Mouse (Mus musculus) embryonic facial prominence, embryonic 10.5 days (tissue): ENCODE data around the gene Them7. TPM values are rescaled to one million over a fixed set of nuclear protein-coding genes. Genes with fewer than 3 reads are reported as not detected.

Experiments used
- DNase-seq: peaks from one replicate; pipeline ENCODE4 v3.0.0-alpha.2; 2017; ENCODE audit warnings: low spot score
- H3K27ac ChIP-seq: fragments of 300-500 bp; sonication (generic); replicated peaks from 2 replicates; pipeline ENCODE4 v1.5.1; 2016; ENCODE audit warnings: mild to moderate bottlenecking
- H3K27me3 ChIP-seq: fragments of 300-500 bp; sonication (generic); replicated peaks from 2 replicates; pipeline ENCODE4 v1.6.1; 2016; ENCODE audit warnings: low read depth, mild to moderate bottlenecking; ENCODE audit not compliant: poor library complexity, severe bottlenecking
- H3K36me3 ChIP-seq: fragments of 300-500 bp; sonication (generic); replicated peaks from 2 replicates; pipeline ENCODE4 v1.6.1; 2016; ENCODE audit warnings: mild to moderate bottlenecking, moderate library complexity
- H3K4me1 ChIP-seq: fragments of 300-500 bp; sonication (generic); 2 replicates; pipeline ENCODE4 v1.6.1; 2016
- H3K4me3 ChIP-seq: fragments of 300-500 bp; sonication (generic); 2 replicates; pipeline ENCODE4 v1.5.1; 2016; ENCODE audit warnings: mild to moderate bottlenecking, moderate library complexity
- H3K9me3 ChIP-seq: fragments of 300-500 bp; sonication (generic); 2 replicates; pipeline ENCODE4 v1.6.1; 2016; ENCODE audit warnings: mild to moderate bottlenecking
- WGBS: fragments of 180-500 bp; shearing (Covaris S2); methylation state at CpG from one replicate; pipeline ENCODE4 v1.1.7; 2016; 5-methylcytosine and 5-hydroxymethylcytosine counted together
- polyA plus RNA-seq: library from polyadenylated mRNA; unstranded; fragments of >200 nt; fragmentation: Nextera tagmentation; extraction: Ambion mirVana; gene quantifications from 2 replicates; pipeline ENCODE4 v1.2.1, GENCODE M21; 2016

The Them7 gene
- polyA plus RNA-seq, 1 experiment from 2014 or later: 0.37 TPM

DNA sequence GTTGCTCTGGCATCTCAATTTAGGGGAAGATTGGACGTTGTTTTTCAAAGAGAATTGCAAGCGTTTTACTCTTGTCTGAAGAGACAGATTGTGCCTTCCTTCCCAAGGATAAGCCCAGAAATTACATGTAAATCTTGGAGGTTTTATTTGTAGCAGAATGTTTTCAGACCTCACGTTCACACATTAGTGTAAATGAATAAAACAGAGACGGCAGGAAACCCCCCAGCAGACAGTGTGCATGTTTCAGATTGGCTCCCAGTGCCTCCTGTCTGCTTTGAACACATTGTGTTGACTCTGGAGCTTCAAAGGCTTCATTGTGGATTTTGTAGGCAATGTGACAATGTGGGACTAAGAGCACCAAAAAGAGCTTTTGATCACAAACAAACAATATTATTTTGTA, 60.7 kb downstream of the Them7 start:
- no peaks in the 10 kb centered on the region for H3K9me3 ChIP-seq
- WGBS: 79% methylated on average over 4 of the region's 4 CpGs
- no peak for DNase-seq

DNA sequence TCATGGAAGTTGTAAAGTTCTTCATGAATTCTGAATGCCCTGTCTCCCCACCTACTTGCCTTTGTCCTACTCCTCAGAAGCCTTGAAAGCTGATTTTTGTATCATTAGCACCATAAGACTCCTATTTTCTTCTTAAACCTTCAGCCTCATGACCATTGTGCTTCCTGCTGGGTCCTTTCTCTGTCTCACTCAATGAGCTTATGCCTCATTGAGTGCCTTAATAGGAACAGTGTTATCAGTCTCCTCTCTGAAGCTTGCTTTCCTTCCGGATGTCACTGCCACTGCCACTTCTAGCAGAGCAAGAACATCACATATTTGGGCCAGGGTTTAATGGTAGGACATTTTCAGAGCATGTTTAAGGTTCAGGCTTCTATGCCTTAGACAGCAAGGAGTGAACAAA, 71.7 kb downstream of the Them7 start:
- 48% methylated on average over 1 of the region's 1 CpGs for WGBS

More for the DNA sequence above, 60.7 kb downstream of the Them7 start:
- Histone ChIP-seq H3K4me1 (peaks cover 6% of the 10 kb centered on the region), H3K27me3 (no peaks in the 10 kb centered on the region), H3K27ac (no peak overlapping the region), H3K36me3 (no peaks in the 10 kb centered on the region), H3K4me3 (no peak overlapping the region)

DNA sequence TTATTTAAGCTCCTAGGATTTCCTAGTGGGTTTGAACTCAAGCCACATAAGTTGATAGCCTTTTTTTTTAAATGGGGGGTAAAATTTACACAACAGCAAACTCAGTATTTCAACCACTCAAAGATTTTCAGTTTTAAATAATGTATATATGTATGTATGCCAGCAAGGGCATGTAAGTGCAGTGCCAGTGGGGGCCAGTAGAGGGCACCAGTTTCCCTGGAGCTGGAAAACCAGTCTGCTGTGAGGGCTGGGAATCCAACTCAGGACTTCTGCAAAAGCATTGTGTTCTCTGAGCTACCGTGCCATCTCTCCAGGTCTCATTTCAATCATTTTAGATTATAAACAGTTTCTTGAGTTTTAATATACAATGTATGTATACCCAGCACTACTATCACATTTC, 74.8 kb downstream of the Them7 start:
- 95% methylated on average over 1 of the region's 1 CpGs for WGBS
- Histone ChIP-seq H3K9me3 (no peaks in the 10 kb centered on the region), H3K36me3 (no peaks in the 10 kb centered on the region), H3K27ac (no peak overlapping the region), H3K27me3 (0 out of 2 replicates have a peak, but pooled peaks cover 8% of the 10 kb centered on the region), H3K4me3 (no peak overlapping the region), H3K4me1 (peaks cover 6% of the 10 kb centered on the region; the same call in 1 of the 2 replicates)
- no peak for DNase-seq

More for the DNA sequence above, 71.7 kb downstream of the Them7 start:
- H3K4me3 ChIP-seq: no peak overlapping the region
- no peaks in the 10 kb centered on the region for H3K36me3 ChIP-seq
- H3K27ac ChIP-seq: no peak overlapping the region
- H3K4me1 ChIP-seq: no peaks in the 10 kb centered on the region
- DNase-seq: no peak
- no peaks in the 10 kb centered on the region for H3K9me3 ChIP-seq
- no peaks in the 10 kb centered on the region for H3K27me3 ChIP-seq

DNA sequence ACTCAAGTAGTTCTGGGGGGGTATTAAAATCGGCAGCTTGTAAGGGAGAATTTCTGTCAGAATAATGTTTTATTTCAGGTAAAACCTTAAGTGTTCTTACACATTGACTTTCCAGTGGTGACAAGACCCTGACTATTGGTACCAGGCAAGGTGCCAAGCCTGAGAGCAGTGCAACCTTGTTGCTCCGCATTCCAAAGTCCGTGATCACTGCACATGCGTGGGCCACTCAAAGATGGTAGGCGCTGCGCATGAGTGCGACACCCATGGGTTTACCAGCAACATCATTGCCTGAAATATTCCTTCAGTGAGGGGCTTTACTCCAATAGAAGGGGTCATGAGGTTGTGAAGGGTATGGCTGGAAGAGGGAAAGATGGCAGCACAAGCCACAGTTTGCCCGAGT, 77.0 kb downstream of the Them7 start:
- H3K36me3 ChIP-seq: no peaks in the 10 kb centered on the region
- H3K4me3 ChIP-seq: no peak overlapping the region
- H3K27me3 ChIP-seq: 0 out of 2 replicates have a peak, but pooled peaks cover 8% of the 10 kb centered on the region
- 89% methylated on average over 8 of the region's 8 CpGs for WGBS
- no peak overlapping the region for H3K27ac ChIP-seq
- no peak for DNase-seq
- H3K4me1 ChIP-seq: peaks cover 6% of the 10 kb centered on the region; the same call in 1 of the 2 replicates
- no peaks in the 10 kb centered on the region for H3K9me3 ChIP-seq

DNA sequence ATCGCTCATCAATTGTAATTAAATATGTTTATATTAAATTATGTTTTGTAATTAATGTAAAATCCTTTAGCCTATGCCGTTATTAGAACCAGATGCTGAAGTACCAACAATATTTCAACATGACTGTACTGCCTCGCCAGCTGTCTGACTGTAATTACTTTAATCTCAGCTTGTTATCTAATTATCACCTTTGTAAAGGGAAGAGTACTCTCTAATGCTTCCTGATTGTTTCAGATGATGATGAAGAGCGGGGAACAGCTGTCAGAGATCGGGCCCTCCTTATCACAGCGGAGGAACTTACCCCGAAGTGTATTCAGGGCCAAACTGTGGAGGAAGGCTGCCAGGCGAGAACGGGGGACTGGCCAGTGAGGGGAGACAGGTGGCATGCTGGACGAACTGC, 77.4 kb downstream of the Them7 start:
- 51% methylated on average over 10 of the region's 10 CpGs for WGBS
- Histone ChIP-seq H3K36me3 (no peaks in the 10 kb centered on the region), H3K4me1 (peaks cover 6% of the 10 kb centered on the region; the same call in 1 of the 2 replicates), H3K9me3 (no peaks in the 10 kb centered on the region), H3K27ac (no peak overlapping the region), H3K4me3 (no peak overlapping the region), H3K27me3 (0 out of 2 replicates have a peak, but pooled peaks cover 8% of the 10 kb centered on the region)
- DNase-seq: no peak

- H3K27me3 ChIP-seq: peaks cover 8% of the 10 kb centered on the region; the same call in 1 of the 2 replicates
- H3K4me3 ChIP-seq: no peak overlapping the region
- H3K27ac ChIP-seq: no peak overlapping the region
- no peak for DNase-seq
- peaks cover 11% of the 10 kb centered on the region for H3K4me1 ChIP-seq
- no peaks in the 10 kb centered on the region for H3K9me3 ChIP-seq
- 65% methylated on average over 6 of the region's 6 CpGs for WGBS
- no peaks in the 10 kb centered on the region for H3K36me3 ChIP-seq
Measured at GRCm38 (mm10) chr2:105303962-105304514, 79.9 kb downstream of the Them7 start.

DNA sequence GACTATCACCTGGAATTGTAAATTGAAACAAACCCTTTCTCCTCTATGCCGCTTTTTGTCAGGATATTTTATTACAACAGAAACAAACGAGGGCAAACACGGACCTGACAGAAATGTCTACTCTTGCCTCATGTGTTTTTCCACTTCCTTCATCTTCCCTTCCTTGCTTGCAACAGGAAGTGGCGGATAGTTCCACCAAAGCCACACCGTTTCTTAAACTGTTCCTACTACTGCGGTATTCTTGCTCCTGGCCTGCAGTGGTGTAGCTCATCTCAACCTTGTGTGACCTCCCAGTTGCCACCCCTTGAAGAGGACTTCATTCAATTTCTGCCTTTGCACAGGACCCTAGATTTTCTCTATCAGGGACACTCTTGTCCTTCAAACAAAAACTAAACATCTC, 81.8 kb downstream of the Them7 start:
- Histone ChIP-seq H3K27me3 (peaks cover 8% of the 10 kb centered on the region; the same call in 1 of the 2 replicates), H3K36me3 (no peaks in the 10 kb centered on the region), H3K4me3 (no peak overlapping the region), H3K9me3 (no peaks in the 10 kb centered on the region), H3K27ac (no peak overlapping the region), H3K4me1 (peaks cover 11% of the 10 kb centered on the region)
- 85% methylated on average over 6 of the region's 6 CpGs for WGBS
- DNase-seq: no peak

DNA sequence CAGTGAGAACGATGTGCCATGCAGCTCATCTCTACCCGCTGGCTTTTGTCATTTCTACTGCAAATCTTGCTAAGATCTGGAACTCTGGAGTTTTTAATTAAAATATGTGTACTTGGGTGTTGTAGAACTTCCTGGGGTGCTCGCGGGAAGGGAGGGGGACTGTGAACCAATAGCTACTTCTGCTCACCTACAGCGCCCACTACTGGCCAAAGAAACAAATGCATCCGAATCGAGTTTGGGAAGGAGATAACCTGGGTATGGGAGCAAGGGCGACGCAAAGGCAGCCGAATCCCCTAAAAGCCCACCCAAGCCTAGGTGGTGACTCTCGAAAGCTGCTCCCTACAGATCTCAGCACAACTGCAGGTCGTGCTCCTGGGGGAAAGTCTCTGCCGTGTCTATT, 87.3 kb downstream of the Them7 start:
- peak; percentile 26 for DNase-seq
- peaks cover 12% of the 10 kb centered on the region; the same call in 1 of the 2 replicates for H3K4me1 ChIP-seq
- H3K9me3 ChIP-seq: no peaks in the 10 kb centered on the region
- H3K36me3 ChIP-seq: no peaks in the 10 kb centered on the region
- H3K4me3 ChIP-seq: no peak overlapping the region
- H3K27ac ChIP-seq: no peak overlapping the region
- 51% methylated on average over 13 of the region's 13 CpGs for WGBS
- peaks cover 31% of the 10 kb centered on the region for H3K27me3 ChIP-seq

DNA sequence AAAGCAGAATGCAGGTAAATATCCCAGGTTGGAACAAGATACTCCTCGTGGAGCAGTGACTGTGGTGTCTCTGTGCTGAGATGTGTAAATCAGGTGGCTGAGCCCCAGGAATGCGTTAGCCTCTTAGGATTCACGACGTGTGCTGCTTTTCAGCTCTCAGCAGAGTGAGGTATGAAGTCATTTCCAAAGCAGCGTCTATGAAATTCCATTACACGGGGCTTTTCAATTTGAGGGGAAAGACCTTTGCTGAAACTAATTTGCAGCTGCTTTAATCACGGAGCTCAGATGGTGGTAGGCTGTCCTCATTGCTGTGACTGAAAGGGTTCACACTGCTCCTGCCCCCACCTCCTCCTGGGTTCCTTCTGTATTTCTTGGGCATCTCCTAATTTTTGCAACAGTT, 87.9 kb downstream of the Them7 start:
- no peak overlapping the region for H3K4me3 ChIP-seq
- no peak for DNase-seq
- H3K27ac ChIP-seq: no peak overlapping the region
- peaks cover 13% of the 10 kb centered on the region for H3K4me1 ChIP-seq
- 17% methylated on average over 7 of the region's 7 CpGs for WGBS
- no peaks in the 10 kb centered on the region for H3K36me3 ChIP-seq
- H3K27me3 ChIP-seq: peaks cover 31% of the 10 kb centered on the region
- no peaks in the 10 kb centered on the region for H3K9me3 ChIP-seq

DNA sequence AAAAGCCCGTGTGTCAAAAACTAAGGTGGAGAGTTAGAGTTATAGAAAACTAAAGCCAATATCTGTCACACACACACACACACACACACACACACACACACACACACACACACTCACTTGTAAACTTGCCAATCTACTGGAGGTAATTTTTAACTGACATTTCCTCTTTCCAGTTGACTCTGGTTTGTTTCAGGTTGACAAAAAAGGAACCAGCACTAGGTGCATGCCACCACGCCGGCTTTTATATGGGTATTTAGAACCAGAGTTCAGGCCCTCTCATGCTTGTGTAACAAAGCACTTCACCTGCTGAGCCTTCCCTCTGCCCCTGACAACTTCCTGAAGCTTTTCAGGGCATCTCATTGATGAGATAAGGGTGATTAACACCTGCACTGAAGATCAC, 89.0 kb downstream of the Them7 start:
- no peak overlapping the region for H3K4me3 ChIP-seq
- WGBS: 64% methylated on average over 3 of the region's 3 CpGs
- H3K4me1 ChIP-seq: peaks cover 15% of the 10 kb centered on the region
- DNase-seq: no peak
- no peaks in the 10 kb centered on the region for H3K36me3 ChIP-seq
- H3K9me3 ChIP-seq: no peaks in the 10 kb centered on the region
- peaks cover 31% of the 10 kb centered on the region for H3K27me3 ChIP-seq
- no peak overlapping the region for H3K27ac ChIP-seq

DNA sequence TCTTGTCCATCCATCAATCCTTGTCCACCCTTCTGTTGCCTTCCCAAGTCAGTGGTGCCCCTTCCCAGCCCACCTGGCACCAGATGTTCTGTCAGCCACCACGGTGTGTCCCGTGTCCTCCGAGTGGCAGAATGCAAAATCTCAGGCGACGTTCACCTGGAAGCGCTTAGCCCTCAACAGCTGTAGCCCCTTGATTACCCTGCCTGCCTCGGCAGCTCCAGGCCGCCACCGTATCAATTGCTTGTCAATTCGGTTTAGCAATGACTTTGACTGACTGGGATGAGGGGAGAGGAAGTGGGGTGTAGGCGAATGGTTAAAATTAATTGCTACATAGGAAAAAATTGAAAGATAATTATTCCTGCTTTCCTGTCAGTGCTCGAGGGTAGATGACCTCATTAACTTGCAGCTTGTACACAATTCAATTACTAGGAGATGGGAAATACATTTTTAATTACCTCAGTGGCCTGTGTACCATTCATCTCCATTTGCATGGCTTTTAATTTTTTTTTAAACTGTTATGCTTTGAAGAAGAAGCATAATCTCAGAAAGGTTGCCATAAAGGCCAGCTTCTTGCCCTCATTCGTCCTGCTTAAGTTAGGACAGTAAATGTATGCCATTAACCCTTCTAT, 93.5 kb downstream of the Them7 start:
- no peak overlapping the region for H3K4me3 ChIP-seq
- H3K9me3 ChIP-seq: no peaks in the 10 kb centered on the region
- H3K27ac ChIP-seq: no peak overlapping the region
- DNase-seq: peak; percentile 72
- H3K27me3 ChIP-seq: peaks cover 15% of the 10 kb centered on the region
- H3K36me3 ChIP-seq: no peaks in the 10 kb centered on the region
- H3K4me1 ChIP-seq: peaks cover 8% of the 10 kb centered on the region
- 53% methylated on average over 13 of the region's 13 CpGs for WGBS

DNA sequence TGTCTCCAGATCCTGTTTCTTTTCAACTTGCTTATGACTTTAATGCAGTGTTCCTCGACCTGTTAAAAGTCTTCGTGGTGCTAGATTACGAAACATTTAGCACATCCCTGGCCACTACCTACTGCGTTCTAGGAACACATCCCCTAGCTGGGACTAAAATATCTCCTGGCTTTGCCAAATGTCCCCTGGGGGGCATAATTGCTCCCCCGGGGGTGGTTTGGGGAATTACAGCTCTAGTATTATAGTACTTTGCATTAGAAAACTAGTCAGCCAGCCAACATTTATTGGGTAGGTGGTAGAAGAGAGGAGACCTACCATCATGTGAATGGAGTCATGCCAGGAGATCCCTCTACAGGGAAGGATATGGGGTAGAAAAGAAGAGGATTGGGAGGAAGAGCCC, 101.9 kb downstream of the Them7 start:
- 85% methylated on average over 5 of the region's 5 CpGs for WGBS
- H3K27ac ChIP-seq: no peak overlapping the region
- H3K9me3 ChIP-seq: no peaks in the 10 kb centered on the region
- no peaks in the 10 kb centered on the region for H3K36me3 ChIP-seq
- H3K4me1 ChIP-seq: no peaks in the 10 kb centered on the region
- no peaks in the 10 kb centered on the region; the same call in 1 of the 2 replicates for H3K27me3 ChIP-seq
- no peak for DNase-seq
- no peak overlapping the region for H3K4me3 ChIP-seq

DNA sequence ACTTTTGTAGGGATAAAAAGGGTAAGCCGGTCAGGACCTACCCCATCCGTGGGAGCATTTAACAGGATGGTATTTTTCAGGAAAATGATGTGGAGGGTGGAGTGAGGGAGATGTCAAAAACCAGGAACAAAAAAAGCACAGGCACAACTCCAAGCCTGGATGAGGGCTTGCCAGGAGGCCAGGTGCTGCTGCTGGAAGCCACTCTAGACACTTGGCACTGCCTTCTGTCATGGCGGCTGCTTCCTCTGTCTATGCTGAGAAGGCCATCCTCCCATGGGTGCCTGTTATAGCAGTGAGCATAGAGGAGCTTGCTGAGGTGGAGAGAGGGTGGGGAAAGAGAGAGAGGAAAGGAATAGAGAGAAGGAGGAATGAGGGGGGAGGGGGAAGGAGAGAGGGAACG, 105.9 kb downstream of the Them7 start:
- WGBS: 89% methylated on average over 4 of the region's 4 CpGs

More for the DNA sequence above, 105.9 kb downstream of the Them7 start:
- Histone ChIP-seq H3K27me3 (peaks cover 18% of the 10 kb centered on the region), H3K27ac (no peak overlapping the region), H3K36me3 (no peaks in the 10 kb centered on the region), H3K4me3 (no peak overlapping the region), H3K4me1 (no peaks in the 10 kb centered on the region), H3K9me3 (no peaks in the 10 kb centered on the region)
- no peak for DNase-seq
